Mouse (Mus musculus): ENCODE measurements around the gene Man2b1. TPM values are rescaled to one million over a fixed set of nuclear protein-coding genes. Genes with fewer than 3 reads are reported as not detected.

Man2b1 gene
- total RNA-seq (2015; ENCODE audit: low replicate concordance) (19.8 and 34.4 TPM in 2 replicates), total RNA-seq (2017; ENCODE audit: low replicate concordance) (7.0 and 13.2 TPM in 2 replicates)

- peak; percentile 79 for ATAC-seq (replicated peaks; ENCODE audit: low FRiP score, poor library complexity, severe bottlenecking)
These were observed at the start of gene Man2b1 for GRCm38 (mm10) chr8:85083108-85083813. Gene Man2b1, plus strand, starts transcription at chr8:85083270.

- ATAC-seq (replicated peaks; ENCODE audit: low FRiP score, poor library complexity, severe bottlenecking), result no peak
These were observed 49.2 kb upstream of the Man2b1 start for GRCm38 (mm10) chr8:85033867-85034266.

- ATAC-seq (replicated peaks; ENCODE audit: low FRiP score, poor library complexity, severe bottlenecking), result no peak
These were observed 48.3 kb upstream of the Man2b1 start for GRCm38 (mm10) chr8:85034764-85035163.

- ATAC-seq (replicated peaks; ENCODE audit: low FRiP score, poor library complexity, severe bottlenecking), result no peak
These were observed 47.8 kb upstream of the Man2b1 start for GRCm38 (mm10) chr8:85035165-85035727.

GRCm38 (mm10) chr8:85035728-85036310, 47.3 kb upstream of the Man2b1 start:
- ATAC-seq (replicated peaks; ENCODE audit: low FRiP score, poor library complexity, severe bottlenecking), result no peak

GRCm38 (mm10) chr8:85036381-85036717, 46.7 kb upstream of the Man2b1 start:
- peak; percentile 30 for ATAC-seq (replicated peaks; ENCODE audit: low FRiP score, poor library complexity, severe bottlenecking)

GRCm38 (mm10) chr8:85036718-85037365, 46.2 kb upstream of the Man2b1 start, which contains the start of gene Tnpo2:
Gene Tnpo2, plus strand, starts transcription at chr8:85036915.
- peak; percentile 89 for ATAC-seq (replicated peaks; ENCODE audit: low FRiP score, poor library complexity, severe bottlenecking)

- peak; percentile 7; the same call in 1 of the 2 replicates for ATAC-seq (replicated peaks; ENCODE audit: low FRiP score, poor library complexity, severe bottlenecking)
These were observed 45.7 kb upstream of the Man2b1 start for GRCm38 (mm10) chr8:85037366-85037680.

GRCm38 (mm10) chr8:85037681-85038531, 45.2 kb upstream of the Man2b1 start:
- peak; percentile 36 for ATAC-seq (replicated peaks; ENCODE audit: low FRiP score, poor library complexity, severe bottlenecking)

GRCm38 (mm10) chr8:85043619-85044018, 39.5 kb upstream of the Man2b1 start:
- ATAC-seq (replicated peaks; ENCODE audit: low FRiP score, poor library complexity, severe bottlenecking), result no peak

GRCm38 (mm10) chr8:85057367-85057766, 25.7 kb upstream of the Man2b1 start:
- ATAC-seq (replicated peaks; ENCODE audit: low FRiP score, poor library complexity, severe bottlenecking), result no peak

- peak; percentile 88 for ATAC-seq (replicated peaks; ENCODE audit: low FRiP score, poor library complexity, severe bottlenecking)
These were observed 23.0 kb upstream of the Man2b1 start, which contains the start of gene Fbxw9 for GRCm38 (mm10) chr8:85059879-85060616. Gene Fbxw9, plus strand, starts transcription at chr8:85060055.

GRCm38 (mm10) chr8:85062603-85063002, 20.5 kb upstream of the Man2b1 start:
- ATAC-seq (replicated peaks; ENCODE audit: low FRiP score, poor library complexity, severe bottlenecking), result no peak

GRCm38 (mm10) chr8:85065213-85065612, 17.9 kb upstream of the Man2b1 start:
- ATAC-seq (replicated peaks; ENCODE audit: low FRiP score, poor library complexity, severe bottlenecking), result no peak

GRCm38 (mm10) chr8:85067155-85067554, 15.9 kb upstream of the Man2b1 start:
- no peak for ATAC-seq (replicated peaks; ENCODE audit: low FRiP score, poor library complexity, severe bottlenecking)

- no peak for ATAC-seq (replicated peaks; ENCODE audit: low FRiP score, poor library complexity, severe bottlenecking)
These were observed 15.1 kb upstream of the Man2b1 start, which contains the start of gene Gm5741 for GRCm38 (mm10) chr8:85067982-85068381. Gene Gm5741, minus strand, starts transcription at chr8:85067982.

GRCm38 (mm10) chr8:85071041-85071440, 12.0 kb upstream of the Man2b1 start:
- ATAC-seq (replicated peaks; ENCODE audit: low FRiP score, poor library complexity, severe bottlenecking), result no peak

GRCm38 (mm10) chr8:85071514-85072281, 11.4 kb upstream of the Man2b1 start, which contains the start of gene Dhps:
Gene Dhps, plus strand, starts transcription at chr8:85071757.
- peak; percentile 80 for ATAC-seq (replicated peaks; ENCODE audit: low FRiP score, poor library complexity, severe bottlenecking)

All from erythroid progenitor cell, adult 5-6 weeks (primary cell).